Mouse (Mus musculus): ENCODE results near the gene Rerg. TPM values are rescaled to one million over a fixed set of nuclear protein-coding genes. Genes with fewer than 3 reads are reported as not detected.

Rerg gene
- total RNA-seq, 1 experiment from 2014 or later = not detected

- no peak for ATAC-seq (replicated peaks; ENCODE audit: insufficient number of reproducible peaks, low FRiP score, low TSS enrichment, poor library complexity, severe bottlenecking)
Observed at GRCm38 (mm10) chr6:137101886-137102661, 68.2 kb downstream of the Rerg start.

GRCm38 (mm10) chr6:137100259-137100658 lies 70.0 kb downstream of the Rerg start:
- ATAC-seq (replicated peaks; ENCODE audit: insufficient number of reproducible peaks, low FRiP score, low TSS enrichment, poor library complexity, severe bottlenecking) = no peak

- ATAC-seq (replicated peaks; ENCODE audit: insufficient number of reproducible peaks, low FRiP score, low TSS enrichment, poor library complexity, severe bottlenecking) = no peak
Observed at GRCm38 (mm10) chr6:137098232-137099191, 71.8 kb downstream of the Rerg start.

- no peak for ATAC-seq (replicated peaks; ENCODE audit: insufficient number of reproducible peaks, low FRiP score, low TSS enrichment, poor library complexity, severe bottlenecking)
Observed at GRCm38 (mm10) chr6:137094475-137094874, 75.8 kb downstream of the Rerg start.

GRCm38 (mm10) chr6:137088469-137088868 lies 81.8 kb downstream of the Rerg start:
- no peak for ATAC-seq (replicated peaks; ENCODE audit: insufficient number of reproducible peaks, low FRiP score, low TSS enrichment, poor library complexity, severe bottlenecking)

- no peak for ATAC-seq (replicated peaks; ENCODE audit: insufficient number of reproducible peaks, low FRiP score, low TSS enrichment, poor library complexity, severe bottlenecking)
Observed at GRCm38 (mm10) chr6:137087956-137088355, 82.3 kb downstream of the Rerg start.

GRCm38 (mm10) chr6:137087470-137087869 lies 82.8 kb downstream of the Rerg start:
- ATAC-seq (replicated peaks; ENCODE audit: insufficient number of reproducible peaks, low FRiP score, low TSS enrichment, poor library complexity, severe bottlenecking) = no peak

GRCm38 (mm10) chr6:137079701-137080100 lies 90.6 kb downstream of the Rerg start:
- ATAC-seq (replicated peaks; ENCODE audit: insufficient number of reproducible peaks, low FRiP score, low TSS enrichment, poor library complexity, severe bottlenecking) = no peak

- ATAC-seq (replicated peaks; ENCODE audit: insufficient number of reproducible peaks, low FRiP score, low TSS enrichment, poor library complexity, severe bottlenecking) = no peak
Observed at GRCm38 (mm10) chr6:137076731-137077130, 93.6 kb downstream of the Rerg start.

GRCm38 (mm10) chr6:137076225-137076624 lies 94.1 kb downstream of the Rerg start:
- ATAC-seq (replicated peaks; ENCODE audit: insufficient number of reproducible peaks, low FRiP score, low TSS enrichment, poor library complexity, severe bottlenecking) = no peak

- ATAC-seq (replicated peaks; ENCODE audit: insufficient number of reproducible peaks, low FRiP score, low TSS enrichment, poor library complexity, severe bottlenecking) = no peak
Observed at GRCm38 (mm10) chr6:137072256-137072655, 98.0 kb downstream of the Rerg start.

- no peak for ATAC-seq (replicated peaks; ENCODE audit: insufficient number of reproducible peaks, low FRiP score, low TSS enrichment, poor library complexity, severe bottlenecking)
Observed at GRCm38 (mm10) chr6:137071466-137071865, 98.8 kb downstream of the Rerg start.

- no peak for ATAC-seq (replicated peaks; ENCODE audit: insufficient number of reproducible peaks, low FRiP score, low TSS enrichment, poor library complexity, severe bottlenecking)
Observed at GRCm38 (mm10) chr6:137065506-137065905, 104.8 kb downstream of the Rerg start.

- ATAC-seq (replicated peaks; ENCODE audit: insufficient number of reproducible peaks, low FRiP score, low TSS enrichment, poor library complexity, severe bottlenecking) = no peak
Observed at GRCm38 (mm10) chr6:137064786-137065185, 105.5 kb downstream of the Rerg start.

- ATAC-seq (replicated peaks; ENCODE audit: insufficient number of reproducible peaks, low FRiP score, low TSS enrichment, poor library complexity, severe bottlenecking) = no peak
Observed at GRCm38 (mm10) chr6:137063239-137063940, 106.9 kb downstream of the Rerg start.

- ATAC-seq (replicated peaks; ENCODE audit: insufficient number of reproducible peaks, low FRiP score, low TSS enrichment, poor library complexity, severe bottlenecking) = no peak
Observed at GRCm38 (mm10) chr6:137061880-137062531, 108.3 kb downstream of the Rerg start.

GRCm38 (mm10) chr6:137060595-137060994 lies 109.7 kb downstream of the Rerg start:
- ATAC-seq (replicated peaks; ENCODE audit: insufficient number of reproducible peaks, low FRiP score, low TSS enrichment, poor library complexity, severe bottlenecking) = no peak

GRCm38 (mm10) chr6:137058257-137058656 lies 112.0 kb downstream of the Rerg start:
- ATAC-seq (replicated peaks; ENCODE audit: insufficient number of reproducible peaks, low FRiP score, low TSS enrichment, poor library complexity, severe bottlenecking) = no peak

GRCm38 (mm10) chr6:137054073-137054472 lies 116.2 kb downstream of the Rerg start:
- ATAC-seq (replicated peaks; ENCODE audit: insufficient number of reproducible peaks, low FRiP score, low TSS enrichment, poor library complexity, severe bottlenecking) = no peak
